Mouse (Mus musculus) midbrain, embryonic 14.5 days (tissue): ENCODE data around the gene Pomgnt2. TPM values are rescaled to one million over a fixed set of nuclear protein-coding genes. Genes with fewer than 3 reads are reported as not detected.

Experiments
- ATAC-seq: fragments of 200-750 bp; cut with Nextera tagmentation; 2 replicates; pipeline ENCODE4 v1.8.0; 2017; ENCODE audit warnings: moderate number of reproducible peaks, moderate library complexity; ENCODE audit not compliant: low FRiP score, low TSS enrichment
- DNase-seq: peaks from one replicate; pipeline ENCODE4 v3.0.0-alpha.2; 2015
- H3K27ac ChIP-seq: fragments of 300-500 bp; sonication (generic); replicated peaks from 2 replicates; pipeline ENCODE4 v1.5.1; 2014; ENCODE audit warnings: mild to moderate bottlenecking, low read depth, low read length, moderate library complexity
- H3K27me3 ChIP-seq: fragments of 300-500 bp; sonication (generic); 2 replicates; pipeline ENCODE4 v1.6.1; 2014; ENCODE audit warnings: low read length, control low read depth, mixed read lengths; ENCODE audit not compliant: control insufficient read depth, insufficient read depth
- H3K36me3 ChIP-seq: fragments of 300-500 bp; sonication (generic); 2 replicates; pipeline ENCODE4 v1.6.1; 2014; ENCODE audit warnings: low read length, control low read depth; ENCODE audit not compliant: control insufficient read depth, insufficient read depth
- H3K4me1 ChIP-seq: fragments of 300-500 bp; sonication (generic); 2 replicates; pipeline ENCODE4 v1.6.1; 2014; ENCODE audit warnings: mild to moderate bottlenecking, antibody characterized with exemption, low read length, control low read depth; ENCODE audit not compliant: control insufficient read depth, insufficient read depth
- H3K4me2 ChIP-seq: fragments of 300-500 bp; sonication (generic); 2 replicates; pipeline ENCODE4 v1.6.1; 2014; ENCODE audit warnings: mild to moderate bottlenecking, low read length, moderate library complexity
- H3K4me3 ChIP-seq: fragments of 300-500 bp; sonication (generic); replicated peaks from 2 replicates; pipeline ENCODE4 v1.5.1; 2014; ENCODE audit warnings: low read depth, low read length
- H3K9ac ChIP-seq: fragments of 300-500 bp; sonication (generic); replicated peaks from 2 replicates; pipeline ENCODE4 v1.6.1; 2014; ENCODE audit warnings: mild to moderate bottlenecking, low read length, moderate library complexity
- H3K9me3 ChIP-seq: fragments of 300-500 bp; sonication (generic); 2 replicates; pipeline ENCODE4 v1.6.1; 2016; ENCODE audit warnings: low read length, control low read depth, mixed read lengths; ENCODE audit not compliant: control insufficient read depth
- WGBS: fragments of 180-500 bp; shearing (Covaris S2); extraction: QIAGEN DNeasy Blood & Tissue Kit; methylation state at CpG from one replicate; pipeline ENCODE4 v1.1.7; 2014; 5-methylcytosine and 5-hydroxymethylcytosine counted together
- polyA plus RNA-seq: library from polyadenylated mRNA; unstranded; fragments of >200 nt; fragmentation: Nextera tagmentation; extraction: Ambion mirVana; gene quantifications from 2 replicates; pipeline ENCODE4 v1.2.1, GENCODE M21; 2014

Gene Pomgnt2
- polyA plus RNA-seq, 1 experiment from 2014 or later = 22.4 TPM

- Histone ChIP-seq H3K27ac (no peak overlapping the region), H3K9ac (no peak overlapping the region), H3K4me1 (0 out of 2 replicates have a peak, but pooled peaks cover 3% of the 10 kb centered on the region), H3K36me3 (no peaks in the 10 kb centered on the region), H3K4me3 (no peak overlapping the region), H3K27me3 (no peaks in the 10 kb centered on the region), H3K4me2 (no peak overlapping the region), H3K9me3 (no peaks in the 10 kb centered on the region)
- DNase-seq = peak; percentile 85
- WGBS = 7% methylated on average over 4 of the region's 4 CpGs
- ATAC-seq = no peak
These were observed 49.1 kb downstream of the Pomgnt2 start for GRCm38 (mm10) chr9:121947784-121948183.

GRCm38 (mm10) chr9:121943628-121944027, 53.3 kb downstream of the Pomgnt2 start:
- Histone ChIP-seq H3K4me1 (no peaks in the 10 kb centered on the region), H3K4me3 (no peak overlapping the region), H3K27ac (no peak overlapping the region), H3K9me3 (no peaks in the 10 kb centered on the region), H3K27me3 (no peaks in the 10 kb centered on the region), H3K4me2 (no peak overlapping the region), H3K36me3 (no peaks in the 10 kb centered on the region), H3K9ac (no peak overlapping the region)
- no peak for DNase-seq
- no peak for ATAC-seq
- WGBS = 82% methylated on average over 3 of the region's 3 CpGs

- Histone ChIP-seq H3K4me3 (no peak overlapping the region), H3K27ac (no peak overlapping the region), H3K4me1 (no peaks in the 10 kb centered on the region), H3K9me3 (no peaks in the 10 kb centered on the region), H3K4me2 (no peak overlapping the region), H3K9ac (no peak overlapping the region), H3K27me3 (no peaks in the 10 kb centered on the region), H3K36me3 (no peaks in the 10 kb centered on the region)
- 82% methylated on average over 3 of the region's 3 CpGs for WGBS
- no peak for ATAC-seq
- DNase-seq = no peak
These were observed 53.9 kb downstream of the Pomgnt2 start for GRCm38 (mm10) chr9:121943005-121943404.

- H3K4me2 ChIP-seq = peak overlapping the region; percentile 45
- no peaks in the 10 kb centered on the region for H3K4me1 ChIP-seq
- no peaks in the 10 kb centered on the region for H3K36me3 ChIP-seq
- WGBS = 57% methylated on average over 21 of the region's 21 CpGs
- H3K27ac ChIP-seq = peak overlapping the region; percentile 75
- no peaks in the 10 kb centered on the region for H3K27me3 ChIP-seq
- DNase-seq = peak; percentile 76
- peak overlapping the region; percentile 37 for H3K4me3 ChIP-seq
- ATAC-seq = peak; percentile 53; the same call in 1 of the 2 replicates
- H3K9me3 ChIP-seq = no peaks in the 10 kb centered on the region
- peak overlapping the region; percentile 43 for H3K9ac ChIP-seq
These were observed 59.0 kb downstream of the Pomgnt2 start for GRCm38 (mm10) chr9:121937944-121938355.

- H3K36me3 ChIP-seq = no peaks in the 10 kb centered on the region
- H3K9ac ChIP-seq = peak overlapping the region; percentile 26; the same call in 1 of the 2 replicates
- H3K9me3 ChIP-seq = no peaks in the 10 kb centered on the region
- H3K4me2 ChIP-seq = peak overlapping the region; percentile 45
- peak overlapping the region; percentile 75 for H3K27ac ChIP-seq
- WGBS = 55% methylated on average over 6 of the region's 6 CpGs
- ATAC-seq (peak; percentile 46; the same call in 1 of the 2 replicates), DNase-seq (no peak)
- no peaks in the 10 kb centered on the region for H3K27me3 ChIP-seq
- H3K4me1 ChIP-seq = no peaks in the 10 kb centered on the region
- peak overlapping the region; percentile 37 for H3K4me3 ChIP-seq
These were observed 59.5 kb downstream of the Pomgnt2 start for GRCm38 (mm10) chr9:121937451-121937864.

GRCm38 (mm10) chr9:121936952-121937351, 60.0 kb downstream of the Pomgnt2 start:
- DNase-seq (peak; percentile 34), ATAC-seq (peak; percentile 62)
- Histone ChIP-seq H3K4me1 (no peaks in the 10 kb centered on the region), H3K9me3 (no peaks in the 10 kb centered on the region), H3K27me3 (no peaks in the 10 kb centered on the region), H3K36me3 (no peaks in the 10 kb centered on the region), H3K27ac (peak overlapping the region; percentile 75), H3K9ac (no peak overlapping the region), H3K4me2 (peak overlapping the region; percentile 45), H3K4me3 (peak overlapping the region; percentile 37)
- WGBS = 60% methylated on average over 1 of the region's 1 CpGs

- no peak overlapping the region for H3K4me2 ChIP-seq
- DNase-seq = no peak
- WGBS = 84% methylated on average over 4 of the region's 4 CpGs
These were observed 62.1 kb downstream of the Pomgnt2 start for GRCm38 (mm10) chr9:121934856-121935255.

More at GRCm38 (mm10) chr9:121934856-121935255, 62.1 kb downstream of the Pomgnt2 start:
- Histone ChIP-seq H3K27ac (no peak overlapping the region), H3K9ac (no peak overlapping the region), H3K36me3 (no peaks in the 10 kb centered on the region), H3K9me3 (no peaks in the 10 kb centered on the region), H3K4me3 (no peak overlapping the region), H3K27me3 (no peaks in the 10 kb centered on the region), H3K4me1 (no peaks in the 10 kb centered on the region)
- no peak for ATAC-seq

Other genes starting within 250 kb of the Pomgnt2 start
- 15.8 and 17.5 TPM in 2 replicates for gene Zfp651, start 237.8 kb downstream of the Pomgnt2 start, polyA plus RNA-seq
- gene Klhl40, start 219.5 kb downstream of the Pomgnt2 start, polyA plus RNA-seq = 1.1 and 1.9 TPM in 2 replicates
- gene Hhatl, start 204.6 kb downstream of the Pomgnt2 start, polyA plus RNA-seq = 0.12 and 0.24 TPM in 2 replicates
- 2.3 and 2.9 TPM in 2 replicates for gene Ccdc13, start 157.6 kb downstream of the Pomgnt2 start, polyA plus RNA-seq
- 135 and 165 TPM in 2 replicates for gene Higd1a, start 138.7 kb downstream of the Pomgnt2 start, polyA plus RNA-seq
- gene Ackr2, start 98.8 kb downstream of the Pomgnt2 start, polyA plus RNA-seq = 3.2 and 4.5 TPM in 2 replicates
- gene Cyp8b1, start 80.8 kb downstream of the Pomgnt2 start, polyA plus RNA-seq = not detected in 2 replicates
- 0.80 and 0.81 TPM in 2 replicates for gene Fam198a, start 46.1 kb downstream of the Pomgnt2 start, polyA plus RNA-seq
- 47.8 and 57.5 TPM in 2 replicates for gene Snrk, start 120.2 kb upstream of the Pomgnt2 start, polyA plus RNA-seq